ENCODE assay signal across 17 mouse cellular contexts in the genomic region with DNA sequence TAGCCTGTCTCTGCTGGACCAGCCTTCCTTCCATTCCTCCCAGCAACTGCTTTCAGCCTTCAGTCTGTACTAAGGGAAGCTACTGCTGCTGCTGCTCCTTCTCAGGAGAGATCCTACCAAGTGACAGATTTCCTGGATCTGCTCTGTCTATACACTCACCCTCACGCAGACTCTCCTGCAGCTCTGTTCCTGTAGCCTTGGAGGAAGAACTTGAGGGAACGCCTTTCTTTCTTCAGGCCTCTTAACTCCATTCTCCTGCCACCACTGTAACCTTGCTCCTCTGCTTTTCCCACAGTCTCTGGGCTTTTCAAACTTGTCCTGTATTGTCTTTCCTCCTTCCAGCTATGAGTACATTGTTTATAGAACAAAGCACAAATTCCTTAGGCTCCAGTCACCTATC. TPM values are rescaled to one million over a fixed set of nuclear protein-coding genes. Genes with fewer than 3 reads are reported as not detected.
DNase-seq lines count a peak whose midpoint lies in the region; ATAC-seq lines count a peak whose summit lies in the region.
"Had no signal": no experiment of that assay in that cellular context is flagged by ENCODE, and none has a peak within 500 bp of the region (broad histone marks: within the 10 kb centered on the region; RNA-seq: fewer than 3 reads in every experiment).

No protein-coding gene starts in this region.

- no peak for ATAC-seq in hindbrain, embryonic 13.5 days (ENCODE audit: low FRiP score)
- no peak for ATAC-seq in hindbrain, embryonic 12.5 days (ENCODE audit: low FRiP score)
- peak; percentile 29; the same call in 1 of the 2 replicates for ATAC-seq in stomach, embryonic 15.5 days (ENCODE audit: insufficient read depth, low FRiP score, low read depth)
- ATAC-seq in megakaryocyte, adult 5-6 weeks (ENCODE audit: poor library complexity, severe bottlenecking): no peak
- ATAC-seq: midbrain, embryonic 16.5 days had no signal

- H3K27me3 ChIP-seq in hindbrain, embryonic 13.5 days: no peaks in the 10 kb centered on the region
- H3K27me3 ChIP-seq in hindbrain, embryonic 12.5 days: no peaks in the 10 kb centered on the region
- H3K27me3 ChIP-seq in limb, embryonic 10.5 days (ENCODE audit: low read depth, poor library complexity, severe bottlenecking): no peaks in the 10 kb centered on the region
- no peaks in the 10 kb centered on the region for H3K27me3 ChIP-seq in stomach, embryonic 15.5 days (replicated peaks)
- H3K27me3 ChIP-seq: embryonic facial prominence, embryonic 13.5 days; intestine, embryonic 15.5 days; limb, embryonic 12.5 days had no signal

- 55% methylated on average over 2 of the region's 2 CpGs for WGBS in hindbrain, embryonic 13.5 days
- 74% methylated on average over 2 of the region's 2 CpGs for WGBS in hindbrain, embryonic 12.5 days
- 85% methylated on average over 2 of the region's 2 CpGs for WGBS in limb, embryonic 10.5 days
- WGBS in stomach, embryonic 15.5 days: 80% methylated on average over 2 of the region's 2 CpGs

- H3K4me2 ChIP-seq in hindbrain, embryonic 13.5 days: no peak overlapping the region
- no peak overlapping the region for H3K4me2 ChIP-seq in hindbrain, embryonic 12.5 days (replicated peaks)
- no peak overlapping the region for H3K4me2 ChIP-seq in stomach, embryonic 15.5 days
- H3K4me2 ChIP-seq: embryonic facial prominence, embryonic 13.5 days; intestine, embryonic 15.5 days; limb, embryonic 12.5 days had no signal

- peak overlapping the region; percentile 5; the same call in 1 of the 2 replicates for H3K9ac ChIP-seq in hindbrain, embryonic 13.5 days
- H3K9ac ChIP-seq in hindbrain, embryonic 12.5 days: no peak overlapping the region
- H3K9ac ChIP-seq in stomach, embryonic 15.5 days: no peak overlapping the region
- H3K9ac ChIP-seq: embryonic facial prominence, embryonic 13.5 days; intestine, embryonic 15.5 days; limb, embryonic 12.5 days had no signal

- H3K4me3 ChIP-seq in hindbrain, embryonic 13.5 days: no peak overlapping the region
- no peak overlapping the region for H3K4me3 ChIP-seq in hindbrain, embryonic 12.5 days
- no peak overlapping the region for H3K4me3 ChIP-seq in limb, embryonic 10.5 days
- no peak overlapping the region for H3K4me3 ChIP-seq in stomach, embryonic 15.5 days (replicated peaks)
- H3K4me3 ChIP-seq: embryonic facial prominence, embryonic 13.5 days; intestine, embryonic 15.5 days; limb, embryonic 12.5 days had no signal

- H3K27ac ChIP-seq in hindbrain, embryonic 13.5 days: no peak overlapping the region
- no peak overlapping the region for H3K27ac ChIP-seq in hindbrain, embryonic 12.5 days
- 0 out of 2 replicates have a peak overlapping the region, but pooled peaks have one; percentile 7 for H3K27ac ChIP-seq in limb, embryonic 10.5 days
- peak overlapping the region; percentile 1; the same call in 1 of the 2 replicates for H3K27ac ChIP-seq in stomach, embryonic 15.5 days
- H3K27ac ChIP-seq: embryonic facial prominence, embryonic 13.5 days; intestine, embryonic 15.5 days; kidney, postnatal 0 days; limb, embryonic 12.5 days had no signal

- H3K4me1 ChIP-seq in hindbrain, embryonic 13.5 days (replicated peaks): 0 out of 2 replicates have a peak, but pooled peaks cover 3% of the 10 kb centered on the region
- no peaks in the 10 kb centered on the region for H3K4me1 ChIP-seq in hindbrain, embryonic 12.5 days
- no peaks in the 10 kb centered on the region for H3K4me1 ChIP-seq in limb, embryonic 10.5 days
- no peaks in the 10 kb centered on the region for H3K4me1 ChIP-seq in stomach, embryonic 15.5 days
- H3K4me1 ChIP-seq: embryonic facial prominence, embryonic 13.5 days; intestine, embryonic 15.5 days; limb, embryonic 12.5 days had no signal

- H3K9me3 ChIP-seq in hindbrain, embryonic 13.5 days: no peaks in the 10 kb centered on the region
- H3K9me3 ChIP-seq in hindbrain, embryonic 12.5 days (replicated peaks): no peaks in the 10 kb centered on the region
- no peaks in the 10 kb centered on the region for H3K9me3 ChIP-seq in limb, embryonic 10.5 days (replicated peaks)
- H3K9me3 ChIP-seq in stomach, embryonic 15.5 days: no peaks in the 10 kb centered on the region
- H3K9me3 ChIP-seq: embryonic facial prominence, embryonic 13.5 days; intestine, embryonic 15.5 days; limb, embryonic 12.5 days had no signal

- peak; percentile 94 for DNase-seq in ZHBTc4 (ENCODE audit: low read depth, low spot score)
- DNase-seq in limb, embryonic 10.5 days (ENCODE audit: low spot score): no peak
- DNase-seq in layer of hippocampus, postnatal 10 days (ENCODE audit: low spot score in 2 of 2): no peak
- DNase-seq: cerebellum, adult 11 months; heart, postnatal 36 days; lung, postnatal 10 days; right cerebral cortex, postnatal 4 days; thymus, postnatal 4 days had no signal

- peaks cover 22% of the 10 kb centered on the region for H3K36me3 ChIP-seq in hindbrain, embryonic 13.5 days
- peaks cover 19% of the 10 kb centered on the region; the same call in 1 of the 2 replicates for H3K36me3 ChIP-seq in hindbrain, embryonic 12.5 days
- peaks cover 59% of the 10 kb centered on the region for H3K36me3 ChIP-seq in limb, embryonic 10.5 days
- H3K36me3 ChIP-seq in stomach, embryonic 15.5 days: no peaks in the 10 kb centered on the region
- H3K36me3 ChIP-seq: intestine, embryonic 15.5 days had no signal

RNA-seq across cellular contexts. Expression of a gene that starts 37.3 kb away (rescaled TPM):
- 46.3 and 47.4 TPM in 2 replicates for polyA plus RNA-seq in hindbrain, embryonic 13.5 days (2015; fragmentation: Nextera tagmentation; extraction: Ambion mirVana)
- polyA plus RNA-seq in hindbrain, embryonic 12.5 days (2016; fragmentation: Nextera tagmentation; extraction: Ambion mirVana): 41.5 and 47.4 TPM in 2 replicates
- 63.3 and 74.0 TPM in 2 replicates for polyA plus RNA-seq in limb, embryonic 10.5 days (2016; fragmentation: Nextera tagmentation; extraction: Ambion mirVana)
- 35.3 and 36.4 TPM in 2 replicates for polyA plus RNA-seq in stomach, embryonic 15.5 days (2015; fragmentation: Nextera tagmentation; extraction: Ambion mirVana)
- total RNA-seq in megakaryocyte, adult 5-6 weeks (2015): 10.9 and 18.2 TPM in 2 replicates
- total RNA-seq in megakaryocyte, adult 5-6 weeks (2017): 11.3 and 20.2 TPM in 2 replicates
- 10 to 100 TPM; 26.1 to 27.0 TPM for total RNA-seq in layer of hippocampus, postnatal 10 days (2021)

RNA-seq across cellular contexts. Expression of a gene that starts 39.4 kb away (rescaled TPM):
- polyA plus RNA-seq in hindbrain, embryonic 13.5 days (2015; fragmentation: Nextera tagmentation; extraction: Ambion mirVana): 6.8 and 7.9 TPM in 2 replicates
- 4.5 and 5.9 TPM in 2 replicates for polyA plus RNA-seq in hindbrain, embryonic 12.5 days (2016; fragmentation: Nextera tagmentation; extraction: Ambion mirVana)
- 8.4 and 9.0 TPM in 2 replicates for polyA plus RNA-seq in limb, embryonic 10.5 days (2016; fragmentation: Nextera tagmentation; extraction: Ambion mirVana)
- polyA plus RNA-seq in stomach, embryonic 15.5 days (2015; fragmentation: Nextera tagmentation; extraction: Ambion mirVana): 6.5 and 7.0 TPM in 2 replicates
- total RNA-seq in megakaryocyte, adult 5-6 weeks (2015): 0.13 and 0.34 TPM in 2 replicates
- 0.08 and 0.11 TPM in 2 replicates for total RNA-seq in megakaryocyte, adult 5-6 weeks (2017)
- 1 to 10 TPM; 2.5 to 3.2 TPM for total RNA-seq in layer of hippocampus, postnatal 10 days (2021)

Comparison
In these comparisons a context has a peak if more than half of its experiments do, and no peak if none do; other contexts are left out.
1. H3K27ac ChIP-seq: peak in limb, embryonic 10.5 days (single experiment) and stomach, embryonic 15.5 days (single experiment); none in hindbrain, embryonic 13.5 days (single experiment) and hindbrain, embryonic 12.5 days (single experiment).